Mouse (Mus musculus): Measurements from ENCODE around the gene Cd160.

Gene Cd160

GRCm38 (mm10) chr3:96828308-96828864 is 765 bp downstream of the Cd160 start:
- no peak for DNase-seq

GRCm38 (mm10) chr3:96825261-96825660 is 3.9 kb downstream of the Cd160 start:
- DNase-seq, result no peak

- DNase-seq, result no peak
Observed at GRCm38 (mm10) chr3:96824614-96825013, 4.5 kb downstream of the Cd160 start.

- no peak for DNase-seq
Observed at GRCm38 (mm10) chr3:96823701-96824100, 5.5 kb downstream of the Cd160 start.

GRCm38 (mm10) chr3:96821581-96821980 is 7.6 kb downstream of the Cd160 start:
- DNase-seq, result no peak

- DNase-seq, result no peak
Observed at GRCm38 (mm10) chr3:96820116-96820915, 8.8 kb downstream of the Cd160 start.

GRCm38 (mm10) chr3:96814342-96814741 is 14.8 kb downstream of the Cd160 start:
- DNase-seq, result peak; percentile 53 to 73

GRCm38 (mm10) chr3:96813591-96814244 is 15.4 kb downstream of the Cd160 start:
- DNase-seq, result no peak

- peak; percentile 27 to 32 for DNase-seq
Observed at GRCm38 (mm10) chr3:96813106-96813505, 16.0 kb downstream of the Cd160 start.

GRCm38 (mm10) chr3:96812395-96813091 is 16.6 kb downstream of the Cd160 start:
- DNase-seq, result peak; percentile 67 to 72

GRCm38 (mm10) chr3:96811232-96811631 is 17.9 kb downstream of the Cd160 start:
- DNase-seq, result no peak

GRCm38 (mm10) chr3:96808651-96809050 is 20.5 kb downstream of the Cd160 start:
- no peak for DNase-seq

GRCm38 (mm10) chr3:96808136-96808535 is 21.0 kb downstream of the Cd160 start:
- no peak for DNase-seq

- no peak for DNase-seq
Observed at GRCm38 (mm10) chr3:96802214-96802613, 26.9 kb downstream of the Cd160 start.

GRCm38 (mm10) chr3:96800254-96800653 is 28.9 kb downstream of the Cd160 start:
- no peak for DNase-seq

- no peak for DNase-seq
Observed at GRCm38 (mm10) chr3:96788506-96788905, 40.6 kb downstream of the Cd160 start.

GRCm38 (mm10) chr3:96787784-96788183 is 41.4 kb downstream of the Cd160 start:
- DNase-seq, result no peak

- no peak for DNase-seq
Observed at GRCm38 (mm10) chr3:96782236-96782635, 46.9 kb downstream of the Cd160 start.

- no peak for DNase-seq
Observed at GRCm38 (mm10) chr3:96777120-96777519, 52.0 kb downstream of the Cd160 start.

- DNase-seq, result no peak
Observed at GRCm38 (mm10) chr3:96772949-96773348, 56.2 kb downstream of the Cd160 start.

- DNase-seq, result no peak
Observed at GRCm38 (mm10) chr3:96769971-96770370, 59.2 kb downstream of the Cd160 start.

- DNase-seq, result no peak
Observed at GRCm38 (mm10) chr3:96764528-96764927, 64.6 kb downstream of the Cd160 start.

- DNase-seq, result no peak
Observed at GRCm38 (mm10) chr3:96759695-96760094, 69.5 kb downstream of the Cd160 start.
